Mouse (Mus musculus) midbrain, postnatal 0 days (tissue): Measurements from ENCODE around the gene Wfdc12. TPM values are rescaled to one million over a fixed set of nuclear protein-coding genes. Genes with fewer than 3 reads are reported as not detected.
"Not testable (repeated sequence)": the region's sequence is repeated elsewhere in the genome, so short reads cannot be mapped to it uniquely, and the experiment has no call there.

ENCODE experiments used
- ATAC-seq: fragments of 200-750 bp; cut with Nextera tagmentation; 2 replicates; pipeline ENCODE4 v1.8.0; 2017; ENCODE audit warnings: moderate number of reproducible peaks, mild to moderate bottlenecking, moderate TSS enrichment, moderate library complexity; ENCODE audit not compliant: low FRiP score
- DNase-seq: peaks from one replicate; pipeline ENCODE4 v3.0.0-alpha.2; 2015; ENCODE audit warnings: low spot score
- H3K27ac ChIP-seq: fragments of 300-500 bp; sonication (generic); 2 replicates; pipeline ENCODE4 v1.5.1; 2014; ENCODE audit warnings: low read depth, mild to moderate bottlenecking, low read length, mixed read lengths
- H3K27me3 ChIP-seq: fragments of 300-500 bp; sonication (generic); 2 replicates; pipeline ENCODE4 v1.6.1; 2014; ENCODE audit warnings: low read length, control low read depth, mixed read lengths; ENCODE audit not compliant: insufficient read depth
- H3K36me3 ChIP-seq: fragments of 300-500 bp; sonication (generic); 2 replicates; pipeline ENCODE4 v1.6.1; 2014; ENCODE audit warnings: low read length, control low read depth, mixed read lengths; ENCODE audit not compliant: insufficient read depth
- H3K4me1 ChIP-seq: fragments of 300-500 bp; sonication (generic); 2 replicates; pipeline ENCODE4 v1.6.1; 2014; ENCODE audit warnings: mild to moderate bottlenecking, control low read depth, antibody characterized with exemption, low read length, mixed read lengths; ENCODE audit not compliant: insufficient read depth
- H3K4me2 ChIP-seq: fragments of 300-500 bp; sonication (generic); 2 replicates; pipeline ENCODE4 v1.6.1; 2014; ENCODE audit warnings: low read depth, mild to moderate bottlenecking, low read length, mixed read lengths; ENCODE audit not compliant: poor library complexity, severe bottlenecking
- H3K4me3 ChIP-seq: fragments of 300-500 bp; sonication (generic); 2 replicates; pipeline ENCODE4 v1.5.1; 2014; ENCODE audit warnings: low read depth, mild to moderate bottlenecking, low read length, moderate library complexity
- H3K9ac ChIP-seq: fragments of 300-500 bp; sonication (generic); replicated peaks from 2 replicates; pipeline ENCODE4 v1.6.1; 2014; ENCODE audit warnings: mild to moderate bottlenecking, low read length, moderate library complexity, mixed read lengths; ENCODE audit not compliant: poor library complexity, severe bottlenecking
- H3K9me3 ChIP-seq: fragments of 300-500 bp; sonication (generic); 2 replicates; pipeline ENCODE4 v1.6.1; 2016; ENCODE audit warnings: low read length, control low read depth
- CTCF ChIP-seq: IDR thresholded peaks from 2 replicates; pipeline ENCODE4 v1.5.1; 2016; ENCODE audit warnings: antibody characterized with exemption, mild to moderate bottlenecking
- WGBS: fragments of 180-500 bp; shearing (Covaris S2); extraction: QIAGEN DNeasy Blood & Tissue Kit; methylation state at CpG from one replicate; pipeline ENCODE4 v1.1.7; 2014; 5-methylcytosine and 5-hydroxymethylcytosine counted together
- polyA plus RNA-seq: library from polyadenylated mRNA; unstranded; fragments of >200 nt; fragmentation: Nextera tagmentation; extraction: Ambion mirVana; gene quantifications from 2 replicates; pipeline ENCODE4 v1.2.1, GENCODE M21; 2015
- total RNA-seq: library from RNA; depleted of rRNA; stranded (reverse); fragments of >200 nt; gene quantifications from 2 replicates; pipeline ENCODE4 v1.2.3, GENCODE M21; 2014

Wfdc12 gene
- total and polyA plus RNA-seq, 2 experiments from 2014 or later = not detected

GRCm38 (mm10) chr2:164212711-164213110, 22.3 kb upstream of the Wfdc12 start:
- no peaks in the 10 kb centered on the region for H3K36me3 ChIP-seq
- H3K27me3 ChIP-seq = no peaks in the 10 kb centered on the region
- no peak overlapping the region for H3K4me2 ChIP-seq
- H3K4me1 ChIP-seq = no peaks in the 10 kb centered on the region
- no peak for DNase-seq
- H3K9ac ChIP-seq = no peak overlapping the region
- no peaks in the 10 kb centered on the region for H3K9me3 ChIP-seq
- no peak for ATAC-seq
- no peak for TF ChIP-seq CTCF
- no peak overlapping the region for H3K4me3 ChIP-seq
- no peak overlapping the region for H3K27ac ChIP-seq
- WGBS = 82% methylated on average over 5 of the region's 5 CpGs

GRCm38 (mm10) chr2:164210892-164211291, 20.5 kb upstream of the Wfdc12 start:
- H3K27me3 ChIP-seq = no peaks in the 10 kb centered on the region
- no peaks in the 10 kb centered on the region for H3K9me3 ChIP-seq
- TF ChIP-seq CTCF = no peak
- no peaks in the 10 kb centered on the region for H3K4me1 ChIP-seq
- DNase-seq (no peak), ATAC-seq (no peak)
- H3K4me3 ChIP-seq = no peak overlapping the region
- WGBS = 86% methylated on average over 4 of the region's 4 CpGs
- H3K9ac ChIP-seq = no peak overlapping the region
- H3K4me2 ChIP-seq = no peak overlapping the region
- H3K36me3 ChIP-seq = no peaks in the 10 kb centered on the region
- H3K27ac ChIP-seq = no peak overlapping the region

- H3K4me2 ChIP-seq = no peak overlapping the region
- DNase-seq (no peak), ATAC-seq (no peak)
- no peak for TF ChIP-seq CTCF
- no peaks in the 10 kb centered on the region for H3K36me3 ChIP-seq
- 84% methylated on average over 4 of the region's 4 CpGs for WGBS
- H3K27ac ChIP-seq = no peak overlapping the region
- no peaks in the 10 kb centered on the region for H3K9me3 ChIP-seq
- no peaks in the 10 kb centered on the region for H3K27me3 ChIP-seq
- H3K9ac ChIP-seq = no peak overlapping the region
- H3K4me3 ChIP-seq = no peak overlapping the region
- no peaks in the 10 kb centered on the region for H3K4me1 ChIP-seq
These were observed 16.3 kb upstream of the Wfdc12 start for GRCm38 (mm10) chr2:164206676-164207075.

- not testable (repeated sequence) for H3K4me1 ChIP-seq, H3K4me3 ChIP-seq, ATAC-seq, H3K4me2 ChIP-seq, DNase-seq, H3K36me3 ChIP-seq, H3K9ac ChIP-seq, H3K9me3 ChIP-seq, H3K27me3 ChIP-seq, H3K27ac ChIP-seq
- WGBS = 93% methylated on average over 10 of the region's 10 CpGs
These were observed 15.6 kb upstream of the Wfdc12 start for GRCm38 (mm10) chr2:164206011-164206410.

- WGBS = 76% methylated on average over 20 of the region's 20 CpGs
- no peaks in the 10 kb centered on the region for H3K27me3 ChIP-seq
These were observed 9.4 kb upstream of the Wfdc12 start, which contains the start of gene Wfdc15a for GRCm38 (mm10) chr2:164199626-164200327. TSS of gene Wfdc15a (minus strand) at chr2:164200130.

GRCm38 (mm10) chr2:164196700-164196990, 6.2 kb upstream of the Wfdc12 start:
- Histone ChIP-seq H3K9ac (no peak overlapping the region), H3K9me3 (no peaks in the 10 kb centered on the region), H3K4me1 (no peaks in the 10 kb centered on the region), H3K27me3 (no peaks in the 10 kb centered on the region), H3K36me3 (no peaks in the 10 kb centered on the region), H3K4me3 (no peak overlapping the region), H3K27ac (no peak overlapping the region), H3K4me2 (no peak overlapping the region)
- 93% methylated on average over 5 of the region's 5 CpGs for WGBS
- no peak for TF ChIP-seq CTCF
- ATAC-seq = no peak
- no peak for DNase-seq

More at GRCm38 (mm10) chr2:164199626-164200327, 9.4 kb upstream of the Wfdc12 start, which contains the start of gene Wfdc15a:
- DNase-seq (no peak), ATAC-seq (no peak)
- H3K4me3 ChIP-seq = no peak within 1 kb of the TSS
- H3K27ac ChIP-seq = no peak within 1 kb of the TSS
- no peaks in the 10 kb centered on the region for H3K36me3 ChIP-seq
- H3K9me3 ChIP-seq = no peaks in the 10 kb centered on the region
- no peaks in the 10 kb centered on the region for H3K4me1 ChIP-seq
- no peak within 1 kb of the TSS for H3K4me2 ChIP-seq
- TF ChIP-seq CTCF = no peak
- no peak within 1 kb of the TSS for H3K9ac ChIP-seq
